Mouse (Mus musculus): Measurements from ENCODE around the gene Prss53.
"Not testable (repeated sequence)": the region's sequence is repeated elsewhere in the genome, so short reads cannot be mapped to it uniquely, and the experiment has no call there.

Gene Prss53

DNA sequence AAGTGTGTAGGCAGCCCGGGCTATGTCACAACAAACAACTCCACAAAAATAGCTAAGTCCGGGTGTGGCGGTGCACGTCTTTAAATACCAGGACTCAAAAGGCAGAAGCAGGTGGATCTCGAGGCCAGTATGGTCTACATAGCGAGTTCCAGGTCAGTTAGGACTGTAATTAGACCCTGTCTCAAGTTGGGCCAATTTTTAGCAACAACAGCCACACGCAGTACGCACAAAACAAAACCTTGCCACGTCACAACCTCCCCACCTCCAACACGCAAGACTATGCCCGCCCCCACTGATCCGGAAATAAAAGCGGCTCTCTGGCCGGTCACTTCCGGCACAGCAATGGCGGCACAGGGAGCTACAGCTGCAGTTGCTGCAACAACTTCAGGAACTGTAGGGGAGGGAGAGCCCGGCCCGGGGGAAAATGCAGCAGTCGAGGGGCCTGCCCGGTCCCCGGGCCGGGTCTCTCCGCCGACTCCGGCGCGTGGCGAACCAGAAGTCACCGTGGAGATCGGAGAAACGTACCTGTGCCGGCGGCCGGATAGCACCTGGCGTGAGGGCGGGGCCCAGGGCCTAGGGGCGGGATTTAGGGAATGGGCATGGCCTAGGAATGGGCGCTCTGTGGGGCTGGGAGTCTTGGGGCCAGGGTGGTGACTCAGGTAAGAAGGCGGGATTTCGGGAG, 21.6 kb upstream of the Prss53 start, which contains the start of gene Kat8:
Gene Kat8, plus strand, starts transcription at position 327 of the 682 bp plus-strand sequence.
- peak; percentile 93 for DNase-seq

- no peak for DNase-seq
These were observed 17.9 kb upstream of the Prss53 start for GRCm38 (mm10) chr7:127908656-127909055.

DNA sequence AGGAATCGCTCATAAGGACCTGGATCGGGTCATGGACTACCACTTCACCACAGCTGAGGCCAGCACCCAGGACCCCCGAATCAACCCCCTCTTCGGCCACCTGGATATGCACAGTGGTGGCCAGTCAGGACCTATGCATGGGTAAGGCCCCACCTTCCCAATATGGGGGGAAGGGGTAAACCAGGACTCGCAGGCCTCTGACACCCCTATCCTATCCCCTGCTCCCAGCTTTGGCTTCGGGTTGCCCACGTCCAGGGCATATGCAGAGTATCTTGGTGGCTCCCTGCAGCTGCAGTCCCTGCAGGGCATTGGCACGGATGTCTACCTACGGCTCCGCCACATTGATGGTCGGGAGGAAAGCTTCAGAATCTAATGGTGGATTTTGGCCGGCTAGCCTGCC, 17.2 kb upstream of the Prss53 start:
- no peak for DNase-seq

- peak; percentile 82 for DNase-seq
These were observed 13.4 kb upstream of the Prss53 start, which contains the start of gene Bckdk for GRCm38 (mm10) chr7:127903971-127904796. Bckdk (plus strand) TSS chr7:127904082.

DNA sequence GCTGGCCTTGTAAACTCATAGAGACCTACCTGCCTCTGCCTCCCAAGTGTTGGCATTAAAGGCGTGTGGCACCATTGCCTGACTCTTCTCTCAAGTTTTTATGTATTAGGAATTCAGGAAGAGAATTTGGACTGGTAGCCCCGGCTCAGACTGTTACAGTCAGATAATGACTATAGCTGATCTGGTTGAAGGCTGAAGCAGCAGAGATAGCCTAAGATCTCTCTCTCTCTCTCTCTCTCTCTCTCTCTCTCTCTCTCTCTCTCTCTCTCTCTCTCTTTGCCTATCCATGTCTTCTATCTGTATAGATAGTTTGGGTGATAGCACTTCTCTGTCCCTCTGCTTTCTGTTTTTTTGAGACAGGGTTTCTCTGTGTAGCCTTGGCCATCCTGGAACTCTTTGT, 11.0 kb upstream of the Prss53 start:
- DNase-seq: no peak

DNA sequence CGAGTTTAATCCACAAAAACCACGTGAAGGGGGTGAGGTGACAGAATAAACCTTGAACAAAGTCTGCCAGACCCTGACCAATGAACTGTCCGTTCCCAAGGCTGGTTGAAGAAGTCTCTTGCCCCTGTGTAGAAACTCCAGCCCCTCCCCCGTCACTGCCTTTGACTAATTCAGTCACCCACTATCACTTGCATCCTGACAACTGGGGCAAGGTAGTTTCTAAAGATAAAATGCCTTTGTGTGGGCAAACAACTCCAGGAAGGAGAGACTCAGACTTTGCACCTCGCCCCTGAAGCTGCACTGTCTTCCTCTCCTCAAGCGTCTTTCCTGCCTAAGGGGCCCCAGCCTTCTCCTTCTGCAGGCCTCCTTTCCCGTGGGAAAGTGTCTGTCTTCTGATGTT, 9.2 kb upstream of the Prss53 start:
- peak; percentile 32 for DNase-seq

DNA sequence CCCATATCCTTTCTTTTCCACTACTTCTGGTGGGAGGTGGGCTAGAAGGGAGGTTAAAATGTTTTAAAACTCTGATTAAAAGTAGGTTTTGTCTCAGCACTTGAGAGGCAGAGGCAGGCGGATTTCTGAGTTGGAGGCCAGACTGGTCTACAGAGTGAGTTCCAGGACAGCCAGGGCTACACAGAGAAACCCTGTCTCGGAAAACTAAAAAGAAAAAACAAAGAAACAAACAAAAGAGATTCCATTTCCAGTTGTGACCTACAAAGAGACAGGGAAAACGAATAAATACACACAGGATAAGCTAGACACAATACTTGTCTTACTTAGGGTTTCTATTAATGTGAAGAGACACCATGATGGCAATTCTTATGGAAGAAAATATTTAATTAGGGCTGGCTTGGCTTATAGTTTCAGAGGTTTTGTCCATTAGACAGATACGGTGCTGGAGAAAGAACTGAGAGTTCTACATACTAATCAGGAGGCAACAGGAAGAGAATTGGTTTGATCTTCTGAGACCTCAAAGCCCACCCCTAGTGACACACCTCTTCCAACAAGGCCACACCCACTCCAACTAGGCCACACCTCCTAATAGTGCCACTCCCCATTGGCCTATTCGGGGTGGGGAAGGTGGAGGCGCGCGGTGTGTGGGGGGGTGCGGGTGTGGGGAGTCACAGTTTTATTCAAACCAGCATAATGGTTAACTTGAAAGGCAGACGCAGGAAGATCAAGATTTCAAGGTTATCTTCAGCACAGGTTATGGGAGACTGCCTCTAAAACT, 7.6 kb upstream of the Prss53 start:
- DNase-seq: peak; percentile 81

GRCm38 (mm10) chr7:127897542-127897941, 6.8 kb upstream of the Prss53 start:
- no peak for DNase-seq

- peak; percentile 82 for DNase-seq
These were observed 5.6 kb upstream of the Prss53 start for GRCm38 (mm10) chr7:127896384-127896783.

DNA sequence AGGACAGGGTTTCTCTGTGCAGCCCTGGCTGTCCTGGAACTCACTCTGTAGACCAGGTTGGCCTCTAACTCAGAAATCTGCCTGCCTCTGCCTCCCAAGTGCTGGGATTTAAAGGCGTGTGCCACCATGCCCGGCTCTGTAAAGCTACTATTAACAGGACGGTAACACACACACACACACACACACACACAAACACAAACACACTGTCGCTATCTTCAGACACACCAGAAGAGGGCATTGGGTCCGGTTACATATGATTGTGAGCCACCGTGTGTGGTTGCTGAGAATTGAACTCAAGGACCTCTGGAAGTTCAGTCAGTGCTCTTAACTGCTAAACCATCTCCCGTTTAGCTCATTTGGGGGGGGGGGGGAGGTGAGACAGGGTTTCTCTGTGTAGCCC, 5.1 kb upstream of the Prss53 start:
- not testable (repeated sequence) for DNase-seq

DNA sequence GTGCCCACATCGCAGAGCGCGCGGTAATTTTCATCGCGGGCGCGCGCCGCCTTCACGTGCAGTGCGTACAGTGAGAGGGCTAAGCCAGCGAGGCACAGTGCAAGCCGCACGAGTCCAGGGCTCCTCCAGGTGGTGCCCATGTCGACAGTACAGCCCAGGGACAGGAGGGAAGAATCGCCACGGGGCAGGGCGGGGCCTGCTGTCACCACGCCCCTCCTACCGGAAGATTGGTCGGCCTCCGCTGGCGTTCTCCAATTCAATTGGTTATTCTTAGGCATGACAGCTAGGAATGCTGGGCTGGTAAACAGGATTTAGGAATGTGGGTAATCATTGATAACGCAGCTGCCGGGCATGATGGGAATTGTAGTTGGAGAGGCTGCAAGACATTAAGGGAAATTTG, 4.7 kb upstream of the Prss53 start, which contains the start of the genes Gm21974 and Vkorc1:
Gene Gm21974, minus strand, starts transcription at position 13 of the 400 bp plus-strand sequence.
Gene Vkorc1, minus strand, starts transcription at position 176 of the 400 bp plus-strand sequence.
- DNase-seq: peak; percentile 96

GRCm38 (mm10) chr7:127894480-127894879, 3.7 kb upstream of the Prss53 start:
- DNase-seq: no peak

DNA sequence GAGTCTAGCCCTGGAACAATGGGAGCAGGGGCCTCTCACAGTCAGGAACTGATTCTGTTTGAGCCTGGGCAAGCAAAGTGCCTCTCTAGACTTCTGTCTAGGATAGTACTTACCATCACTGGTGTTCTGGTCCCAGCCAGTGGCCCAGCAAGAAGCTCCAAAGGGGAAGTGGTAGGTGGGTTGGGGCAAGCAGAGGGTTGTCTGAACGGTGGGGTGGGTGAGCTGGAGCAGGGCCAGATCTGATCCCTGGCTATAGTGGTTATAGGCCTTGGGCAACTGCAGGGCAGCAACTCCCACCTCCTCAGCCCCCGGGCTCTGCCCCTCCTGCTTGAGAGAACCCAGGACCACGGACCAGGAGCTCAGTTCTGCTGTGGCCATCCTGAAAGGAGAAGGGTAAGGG, 1.9 kb downstream of the Prss53 start:
- DNase-seq: no peak

DNA sequence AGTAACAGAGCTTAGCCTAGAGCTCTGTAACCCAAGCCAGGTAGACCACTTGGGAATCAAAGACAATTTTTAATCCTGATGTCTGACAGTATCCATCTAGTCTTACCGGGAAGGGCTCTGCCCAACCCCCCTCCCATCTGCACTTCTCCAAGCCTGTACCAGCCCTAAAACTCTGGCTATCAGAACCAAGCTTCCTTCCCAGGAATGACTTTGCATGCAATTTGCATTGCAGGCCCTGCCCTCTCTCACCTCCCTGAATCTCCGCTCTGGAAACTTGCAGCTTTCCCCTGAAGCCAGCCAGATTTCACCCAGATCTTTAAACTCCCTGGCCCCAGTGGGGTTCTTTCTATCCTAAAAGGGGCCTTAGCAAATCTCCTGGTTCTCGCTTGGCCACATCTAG, 3.0 kb downstream of the Prss53 start:
- DNase-seq: no peak

DNA sequence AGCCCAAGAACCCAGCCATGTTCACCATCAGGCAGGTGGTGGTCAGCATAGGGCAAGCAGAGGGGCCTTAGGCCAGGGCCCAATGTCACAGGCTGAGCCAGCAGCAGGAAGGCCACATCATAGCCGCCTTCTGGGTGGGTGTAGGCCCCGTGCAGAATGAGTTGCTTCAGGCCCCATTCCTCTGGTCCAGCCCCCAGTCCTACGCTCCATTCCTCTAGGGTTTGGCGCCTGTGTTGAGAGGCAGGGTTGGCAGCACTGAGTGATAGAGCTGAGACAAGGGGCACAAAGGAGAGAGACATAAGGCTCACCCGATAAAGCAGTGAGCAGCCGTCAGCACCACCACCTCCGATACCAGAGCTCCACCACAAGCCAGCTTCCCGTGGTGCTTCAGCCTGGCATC, 3.6 kb downstream of the Prss53 start:
- no peak for DNase-seq

GRCm38 (mm10) chr7:127886551-127886950, 4.2 kb downstream of the Prss53 start:
- DNase-seq: no peak

DNA sequence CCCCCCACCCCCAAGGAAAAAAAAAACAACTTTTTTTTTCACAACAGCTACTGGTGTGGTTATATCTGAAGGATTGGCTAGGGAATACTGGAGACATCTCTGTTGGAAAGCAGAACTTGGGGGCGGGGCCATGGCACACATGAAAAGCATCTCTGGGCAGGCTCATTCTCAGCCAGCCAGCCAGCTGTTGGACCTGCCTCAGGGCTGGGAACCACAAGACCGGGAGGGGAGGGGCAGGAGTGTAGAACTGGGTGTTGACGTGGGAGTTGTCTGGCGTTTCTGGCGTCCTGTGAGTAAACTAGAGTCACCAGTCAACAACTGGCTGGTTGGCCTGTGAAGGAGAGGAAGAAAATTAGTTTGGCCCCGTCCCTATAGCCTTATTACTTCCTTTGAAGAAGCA, 4.8 kb downstream of the Prss53 start:
- no peak for DNase-seq

DNA sequence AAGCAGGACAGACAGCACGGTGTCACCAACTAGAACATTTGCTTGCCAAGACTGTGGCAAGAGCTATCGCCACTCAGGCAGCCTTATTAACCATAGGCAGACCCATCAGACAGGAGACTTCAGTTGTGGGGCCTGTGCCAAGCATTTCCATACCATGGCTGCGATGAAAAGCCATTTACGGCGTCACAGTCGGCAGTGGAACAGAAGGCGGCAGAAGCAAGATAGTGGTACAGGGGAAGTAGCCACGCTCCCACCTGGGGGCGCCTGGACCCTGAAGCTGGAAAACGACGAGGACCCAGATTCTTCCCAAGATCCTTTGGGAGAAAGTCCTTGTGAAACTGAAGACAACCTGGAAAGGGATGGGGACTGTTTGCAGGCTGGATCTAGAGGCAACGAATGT, 10.3 kb downstream of the Prss53 start:
- no peak for DNase-seq

DNA sequence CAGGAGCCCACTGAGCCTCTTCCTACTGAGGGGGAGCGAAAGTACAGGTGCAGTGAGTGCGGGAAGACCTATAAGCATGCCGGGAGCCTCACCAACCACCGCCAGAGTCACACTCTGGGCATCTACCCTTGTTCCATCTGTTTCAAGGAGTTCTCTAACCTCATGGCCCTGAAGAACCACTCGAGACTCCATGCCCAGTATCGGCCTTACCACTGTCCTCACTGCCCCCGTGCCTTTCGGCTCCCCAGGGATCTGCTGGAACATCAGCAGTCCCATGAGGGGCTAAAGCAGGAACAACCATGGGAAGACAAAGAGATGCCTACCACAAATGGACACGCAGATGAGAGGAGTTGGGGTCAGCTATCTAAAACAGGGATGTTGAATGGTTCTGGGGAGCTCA, 11.5 kb downstream of the Prss53 start:
- DNase-seq: no peak

DNA sequence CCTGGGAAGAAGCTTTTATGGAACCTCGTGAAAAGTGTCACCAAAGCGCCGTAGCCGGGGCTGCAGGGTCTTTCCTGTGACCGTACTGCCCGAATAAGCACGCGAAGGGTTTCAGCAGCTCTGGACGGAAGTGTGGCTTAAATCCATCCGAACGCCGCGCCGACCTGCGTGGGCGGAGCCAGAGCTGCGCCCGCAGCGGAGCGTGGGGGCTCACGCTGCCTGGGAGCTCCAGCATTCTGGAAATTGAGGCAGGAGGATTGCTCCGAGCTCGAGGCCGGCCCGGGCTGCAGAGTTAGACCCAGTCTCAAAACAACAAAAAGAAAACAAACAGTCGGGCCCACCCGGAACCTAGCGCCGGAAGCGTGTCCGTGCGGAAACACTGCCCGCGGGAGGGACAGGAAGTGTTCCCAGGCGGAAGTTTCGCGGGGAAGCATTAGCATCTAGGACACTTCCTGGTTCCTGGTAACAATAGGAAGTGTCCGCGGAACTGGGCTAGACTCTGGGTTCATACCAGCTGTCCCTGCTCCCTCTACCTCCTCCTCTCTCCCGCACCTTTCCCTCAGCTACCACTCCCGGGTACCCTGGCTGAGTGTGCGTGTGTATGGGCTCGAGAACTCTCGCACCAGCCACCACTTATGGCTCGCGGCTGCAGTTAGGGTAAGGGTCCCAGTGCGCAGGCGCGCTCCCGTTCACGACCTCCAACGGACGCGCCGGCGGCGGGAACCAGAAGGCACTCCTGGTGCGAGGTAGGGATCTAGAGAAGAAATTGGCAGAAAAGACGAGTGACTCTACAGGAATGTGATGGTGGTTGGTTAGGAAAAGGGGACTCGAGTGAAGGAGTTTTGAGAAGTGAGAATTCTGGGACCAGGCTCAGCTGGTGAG, 14.1 kb downstream of the Prss53 start, which contains the start of gene Zfp668:
Gene Zfp668, minus strand, starts transcription at position 362 of the 882 bp plus-strand sequence.
- peak; percentile 91 for DNase-seq

GRCm38 (mm10) chr7:127876041-127876466, 14.7 kb downstream of the Prss53 start, which contains the start of gene Zfp646:
Zfp646 (plus strand) TSS chr7:127876221.
- peak; percentile 89 for DNase-seq

DNA sequence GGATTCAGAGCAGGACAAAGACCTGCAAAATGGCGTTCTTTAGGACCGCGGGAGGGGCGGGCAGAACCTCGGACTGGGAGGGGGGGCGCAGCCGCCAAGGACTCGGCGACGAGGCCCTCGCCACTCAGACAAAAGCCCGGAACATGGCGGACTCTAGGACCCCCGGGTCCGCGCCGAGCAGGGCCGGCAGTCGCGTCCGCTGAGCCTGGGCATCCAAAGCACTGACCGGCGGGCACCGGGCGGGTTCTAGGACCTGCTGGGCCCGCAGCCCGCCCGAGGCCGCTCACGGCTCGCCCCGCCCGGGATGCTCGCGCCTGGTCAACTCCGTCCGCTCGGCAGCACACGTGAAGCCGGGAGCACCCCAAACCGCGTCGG, 15.2 kb downstream of the Prss53 start:
- DNase-seq: peak; percentile 88

Data from liver (tissue).